ENCODE assay signal across 8 mouse cellular contexts in the genomic region with DNA sequence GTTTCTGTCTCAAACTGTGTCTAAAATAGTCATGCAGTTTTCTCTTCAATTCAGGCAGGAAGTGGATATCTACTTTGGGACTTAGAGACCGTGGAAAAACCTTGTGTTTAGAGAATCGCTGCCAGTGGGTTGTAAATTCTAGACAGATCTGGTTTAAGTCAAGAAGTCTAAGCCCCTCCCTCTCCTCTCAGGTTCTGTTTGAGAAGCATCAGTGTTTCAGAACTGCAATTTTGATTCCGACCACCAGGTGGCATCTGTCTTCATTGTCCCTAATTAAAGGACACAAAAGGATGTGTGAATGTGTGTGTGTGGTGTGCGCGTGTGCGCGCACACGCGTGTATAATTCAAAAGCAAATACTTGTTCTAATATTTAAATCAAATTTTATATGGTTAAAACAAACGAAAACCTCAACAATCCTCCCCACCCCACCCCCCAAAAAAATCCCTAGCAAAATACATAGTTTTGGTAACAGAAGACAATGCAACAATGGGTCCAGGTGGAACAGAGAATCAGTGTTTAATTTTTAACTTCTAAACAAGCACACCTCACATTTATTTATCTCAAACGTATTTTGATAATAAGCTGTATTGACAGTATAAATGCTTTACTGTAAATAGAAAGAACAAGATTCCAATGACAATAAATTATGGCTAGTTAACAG. TPM values are rescaled to one million over a fixed set of nuclear protein-coding genes. Genes with fewer than 3 reads are reported as not detected.
DNase-seq lines count a peak whose midpoint lies in the region; ATAC-seq and TF ChIP-seq lines count a peak whose summit lies in the region.

No protein-coding gene starts in this region.

- WGBS in embryonic facial prominence, embryonic 14.5 days: 22% methylated on average over 11 of the region's 11 CpGs
- 21% methylated on average over 11 of the region's 11 CpGs for WGBS in heart, embryonic 10.5 days
- WGBS in kidney, embryonic 16.5 days: 25% methylated on average over 11 of the region's 11 CpGs
- 21% methylated on average over 11 of the region's 11 CpGs for WGBS in limb, embryonic 14.5 days

- H3K36me3 ChIP-seq in embryonic facial prominence, embryonic 14.5 days (ENCODE audit: control insufficient read depth, insufficient read depth, low read length): no peaks in the 10 kb centered on the region
- H3K36me3 ChIP-seq in heart, embryonic 10.5 days: no peaks in the 10 kb centered on the region
- no peaks in the 10 kb centered on the region for H3K36me3 ChIP-seq in kidney, embryonic 16.5 days (ENCODE audit: insufficient read depth, low read length)
- no peaks in the 10 kb centered on the region for H3K36me3 ChIP-seq in limb, embryonic 14.5 days (ENCODE audit: control insufficient read depth, insufficient read depth, low read length)
- no peaks in the 10 kb centered on the region for H3K36me3 ChIP-seq in splenic B cell, adult 2 months (ENCODE audit: control insufficient read depth, insufficient read depth, low read length, poor library complexity, severe bottlenecking)

- H3K4me2 ChIP-seq in embryonic facial prominence, embryonic 14.5 days (ENCODE audit: low read depth, low read length): no peak overlapping the region
- no peak overlapping the region; the same call in 1 of the 2 replicates for H3K4me2 ChIP-seq in kidney, embryonic 16.5 days (replicated peaks; ENCODE audit: low read depth, low read length)
- H3K4me2 ChIP-seq in limb, embryonic 14.5 days (replicated peaks; ENCODE audit: low read depth, low read length, severe bottlenecking): no peak overlapping the region

- H3K9ac ChIP-seq in embryonic facial prominence, embryonic 14.5 days (ENCODE audit: low read depth, low read length): no peak overlapping the region
- no peak overlapping the region for H3K9ac ChIP-seq in kidney, embryonic 16.5 days (replicated peaks; ENCODE audit: low read length)
- no peak overlapping the region for H3K9ac ChIP-seq in limb, embryonic 14.5 days (ENCODE audit: low read depth, low read length, severe bottlenecking)

- peak; percentile 59 for DNase-seq in A20 (ENCODE audit: low read depth, low spot score)
- peak; percentile 73 for DNase-seq in adrenal gland, postnatal 14 days
- peak; percentile 94 for DNase-seq in embryonic facial prominence, embryonic 14.5 days (ENCODE audit: low spot score)
- DNase-seq in heart, embryonic 10.5 days (ENCODE audit: low spot score): peak; percentile 78
- peak; percentile 95 for DNase-seq in limb, embryonic 14.5 days (ENCODE audit: low spot score)
- peak; percentile 85 for DNase-seq in naive thymus-derived CD4-positive, alpha-beta T cell, adult 2 months (ENCODE audit: low read depth)
- peak; percentile 80 for DNase-seq in splenic B cell, adult 2 months (ENCODE audit: low read depth, low spot score)

- H3K4me1 ChIP-seq in embryonic facial prominence, embryonic 14.5 days (ENCODE audit: control insufficient read depth, insufficient read depth, low read length): no peaks in the 10 kb centered on the region
- H3K4me1 ChIP-seq in heart, embryonic 10.5 days: no peaks in the 10 kb centered on the region
- no peaks in the 10 kb centered on the region for H3K4me1 ChIP-seq in kidney, embryonic 16.5 days (ENCODE audit: insufficient read depth, low read length)
- H3K4me1 ChIP-seq in limb, embryonic 14.5 days (ENCODE audit: control insufficient read depth, insufficient read depth, low read length): no peaks in the 10 kb centered on the region

- no peak for TF ChIP-seq POLR2A in limb, embryonic 14.5 days (IDR thresholded peaks at IDR 0.05; ENCODE audit: borderline replicate concordance, extremely low read depth, insufficient read depth, insufficient read length)

- peak; percentile 75; the same call in 1 of the 2 replicates for ATAC-seq in embryonic facial prominence, embryonic 14.5 days (ENCODE audit: low read depth)
- peak; percentile 88 for ATAC-seq in kidney, embryonic 16.5 days (ENCODE audit: low FRiP score, low TSS enrichment)
- peak; percentile 87 for ATAC-seq in limb, embryonic 14.5 days (ENCODE audit: low FRiP score, low read depth)

- H3K9me3 ChIP-seq in embryonic facial prominence, embryonic 14.5 days (ENCODE audit: control insufficient read depth, low read length): no peaks in the 10 kb centered on the region
- no peaks in the 10 kb centered on the region for H3K9me3 ChIP-seq in heart, embryonic 10.5 days
- H3K9me3 ChIP-seq in kidney, embryonic 16.5 days (ENCODE audit: low read length): no peaks in the 10 kb centered on the region
- H3K9me3 ChIP-seq in limb, embryonic 14.5 days (ENCODE audit: control insufficient read depth, low read length): no peaks in the 10 kb centered on the region

- H3K4me3 ChIP-seq in embryonic facial prominence, embryonic 14.5 days (ENCODE audit: low read depth, low read length): no peak overlapping the region
- no peak overlapping the region for H3K4me3 ChIP-seq in heart, embryonic 10.5 days
- no peak overlapping the region for H3K4me3 ChIP-seq in kidney, embryonic 16.5 days (ENCODE audit: low read length)
- no peak overlapping the region for H3K4me3 ChIP-seq in limb, embryonic 14.5 days (replicated peaks; ENCODE audit: low read length)

- H3K27ac ChIP-seq in embryonic facial prominence, embryonic 14.5 days (replicated peaks; ENCODE audit: low read depth, low read length): no peak overlapping the region; the same call in 1 of the 2 replicates
- H3K27ac ChIP-seq in heart, embryonic 10.5 days: no peak overlapping the region
- H3K27ac ChIP-seq in kidney, embryonic 16.5 days (ENCODE audit: low read length): no peak overlapping the region
- no peak overlapping the region for H3K27ac ChIP-seq in limb, embryonic 14.5 days (replicated peaks; ENCODE audit: low read depth, low read length)

- no peaks in the 10 kb centered on the region for H3K27me3 ChIP-seq in embryonic facial prominence, embryonic 14.5 days (replicated peaks; ENCODE audit: control insufficient read depth, insufficient read depth, low read length)
- no peaks in the 10 kb centered on the region for H3K27me3 ChIP-seq in heart, embryonic 10.5 days (ENCODE audit: insufficient read depth, poor library complexity, severe bottlenecking)
- H3K27me3 ChIP-seq in kidney, embryonic 16.5 days (ENCODE audit: insufficient read depth, low read length): peaks cover under 1% of the 10 kb centered on the region; the same call in 1 of the 2 replicates
- H3K27me3 ChIP-seq in limb, embryonic 14.5 days (ENCODE audit: control insufficient read depth, insufficient read depth, low read length): no peaks in the 10 kb centered on the region
- H3K27me3 ChIP-seq in splenic B cell, adult 2 months (ENCODE audit: control insufficient read depth, insufficient read depth, low read length, poor library complexity, severe bottlenecking): no peaks in the 10 kb centered on the region

RNA-seq across cellular contexts. Expression of a gene that starts 38.2 kb away (rescaled TPM):
- total RNA-seq in adrenal gland, postnatal 14 days (2021): 13.9 and 15.5 TPM in 2 replicates
- 5.9 and 6.6 TPM in 2 replicates for polyA plus RNA-seq in embryonic facial prominence, embryonic 14.5 days (2014; fragmentation: Nextera tagmentation; extraction: Ambion mirVana)
- polyA plus RNA-seq in heart, embryonic 10.5 days (2016; fragmentation: Nextera tagmentation; extraction: Ambion mirVana): 3.4 and 4.3 TPM in 2 replicates
- polyA plus RNA-seq in kidney, embryonic 16.5 days (2015; fragmentation: Nextera tagmentation; extraction: Ambion mirVana): 4.0 and 4.4 TPM in 2 replicates
- 22.3 and 30.9 TPM in 2 replicates for polyA plus RNA-seq in limb, embryonic 14.5 days (2012; rRNA removed)
- 7.1 TPM in 2 replicates for polyA plus RNA-seq in limb, embryonic 14.5 days (2014; fragmentation: Nextera tagmentation; extraction: Ambion mirVana)

RNA-seq across cellular contexts. Expression of a gene that starts 47.2 kb away (rescaled TPM):
- total RNA-seq in adrenal gland, postnatal 14 days (2021): 96.9 and 100 TPM in 2 replicates
- 93.9 and 97.4 TPM in 2 replicates for polyA plus RNA-seq in embryonic facial prominence, embryonic 14.5 days (2014; fragmentation: Nextera tagmentation; extraction: Ambion mirVana)
- polyA plus RNA-seq in heart, embryonic 10.5 days (2016; fragmentation: Nextera tagmentation; extraction: Ambion mirVana): 142 and 149 TPM in 2 replicates
- 168 and 172 TPM in 2 replicates for polyA plus RNA-seq in kidney, embryonic 16.5 days (2015; fragmentation: Nextera tagmentation; extraction: Ambion mirVana)
- 62.7 and 87.2 TPM in 2 replicates for polyA plus RNA-seq in limb, embryonic 14.5 days (2012; rRNA removed)
- polyA plus RNA-seq in limb, embryonic 14.5 days (2014; fragmentation: Nextera tagmentation; extraction: Ambion mirVana): 91.5 and 99.5 TPM in 2 replicates

RNA-seq across cellular contexts. Expression of a gene that starts 47.2 kb away (rescaled TPM):
- total RNA-seq in adrenal gland, postnatal 14 days (2021): 5.8 and 7.0 TPM in 2 replicates
- polyA plus RNA-seq in embryonic facial prominence, embryonic 14.5 days (2014; fragmentation: Nextera tagmentation; extraction: Ambion mirVana): 3.9 and 4.9 TPM in 2 replicates
- 4.3 and 6.6 TPM in 2 replicates for polyA plus RNA-seq in heart, embryonic 10.5 days (2016; fragmentation: Nextera tagmentation; extraction: Ambion mirVana)
- 5.2 and 7.0 TPM in 2 replicates for polyA plus RNA-seq in kidney, embryonic 16.5 days (2015; fragmentation: Nextera tagmentation; extraction: Ambion mirVana)
- polyA plus RNA-seq in limb, embryonic 14.5 days (2012; rRNA removed): 3.1 and 3.8 TPM in 2 replicates
- polyA plus RNA-seq in limb, embryonic 14.5 days (2014; fragmentation: Nextera tagmentation; extraction: Ambion mirVana): 2.7 and 4.9 TPM in 2 replicates
